Mouse (Mus musculus) T-helper 17 cell (primary cell): Measurements from ENCODE around the gene Dstyk.

Experiments
- in situ Hi-C, 2 experiments: fragments of 300-600 bp; cut with MboI, MseI; formaldehyde crosslinking; loops; 1 replicate in 1 of 2; 2 replicates in 1 of 2; pipeline ENCODE4 v1.15.1; 2025; ENCODE audit warnings: high pct_unique_total_duplicates in 2 of 2

Dstyk gene

GRCm38 (mm10) chr1:132388813-132389803, 28.2 kb upstream of the Dstyk start:
- in situ Hi-C loops: no loop called here

- in situ Hi-C loops: no loop called here
Observed at GRCm38 (mm10) chr1:132389886-132390585, 27.3 kb upstream of the Dstyk start.

GRCm38 (mm10) chr1:132390691-132391579, 26.4 kb upstream of the Dstyk start, which contains the start of gene Tmcc2:
Tmcc2 (minus strand) TSS chr1:132391281.
- in situ Hi-C loops: no loop called here

- in situ Hi-C loops: no loop called here
Observed at GRCm38 (mm10) chr1:132391580-132392022, 25.8 kb upstream of the Dstyk start.

GRCm38 (mm10) chr1:132392872-132393271, 24.5 kb upstream of the Dstyk start:
- in situ Hi-C loops: no loop called here

GRCm38 (mm10) chr1:132396705-132397104, 20.6 kb upstream of the Dstyk start:
- in situ Hi-C loops: no loop called here

GRCm38 (mm10) chr1:132400538-132400937, 16.8 kb upstream of the Dstyk start:
- in situ Hi-C loops: no loop called here

- in situ Hi-C loops: no loop called here
Observed at GRCm38 (mm10) chr1:132401843-132402242, 15.5 kb upstream of the Dstyk start.

GRCm38 (mm10) chr1:132410657-132411056, 6.7 kb upstream of the Dstyk start:
- in situ Hi-C loops: loop anchor here in 1 of 2 experiments (10.0 kb wide), 1 partner anchor 1424 kb away; no protein-coding TSS in a partner anchor

GRCm38 (mm10) chr1:132416244-132416942, 962 bp upstream of the Dstyk start:
- in situ Hi-C loops: loop anchor here in 1 of 2 experiments (10.0 kb wide), 1 partner anchor 1418 kb away; no protein-coding TSS in a partner anchor

- in situ Hi-C loops: loop anchor here in 1 of 2 experiments (10.0 kb wide), 1 partner anchor 1418 kb away; no protein-coding TSS in a partner anchor
Observed at GRCm38 (mm10) chr1:132416943-132417290, 438 bp upstream of the Dstyk start.

GRCm38 (mm10) chr1:132420206-132420605, 2.9 kb downstream of the Dstyk start:
- in situ Hi-C loops: no loop called here

- in situ Hi-C loops: no loop called here
Observed at GRCm38 (mm10) chr1:132420662-132421061, 3.3 kb downstream of the Dstyk start.

- in situ Hi-C loops: no loop called here
Observed at GRCm38 (mm10) chr1:132422912-132423696, 5.7 kb downstream of the Dstyk start.

- in situ Hi-C loops: no loop called here
Observed at GRCm38 (mm10) chr1:132425600-132425999, 8.2 kb downstream of the Dstyk start.

GRCm38 (mm10) chr1:132430818-132431217, 13.5 kb downstream of the Dstyk start:
- in situ Hi-C loops: no loop called here

GRCm38 (mm10) chr1:132431716-132432115, 14.4 kb downstream of the Dstyk start:
- in situ Hi-C loops: no loop called here

- in situ Hi-C loops: no loop called here
Observed at GRCm38 (mm10) chr1:132433349-132433748, 16.0 kb downstream of the Dstyk start.

GRCm38 (mm10) chr1:132434032-132434431, 16.7 kb downstream of the Dstyk start:
- in situ Hi-C loops: no loop called here
